Mouse (Mus musculus) forebrain, embryonic 13.5 days (tissue): ENCODE data around the gene H2afv. TPM values are rescaled to one million over a fixed set of nuclear protein-coding genes. Genes with fewer than 3 reads are reported as not detected.

Experiments
- ATAC-seq: fragments of 200-750 bp; cut with Nextera tagmentation; 2 replicates; pipeline ENCODE4 v1.8.0; 2017
- H3K27ac ChIP-seq: fragments of 300-500 bp; sonication (generic); 2 replicates; pipeline ENCODE4 v1.5.1; 2015; ENCODE audit warnings: inconsistent platforms, mild to moderate bottlenecking, moderate library complexity
- H3K27me3 ChIP-seq: fragments of 300-500 bp; sonication (generic); 2 replicates; pipeline ENCODE4 v1.6.1; 2015; ENCODE audit warnings: mild to moderate bottlenecking, inconsistent platforms
- H3K36me3 ChIP-seq: fragments of 300-500 bp; sonication (generic); 2 replicates; pipeline ENCODE4 v1.6.1; 2015; ENCODE audit warnings: mild to moderate bottlenecking, inconsistent platforms; ENCODE audit not compliant: poor library complexity, severe bottlenecking
- H3K4me1 ChIP-seq: fragments of 300-500 bp; sonication (generic); 2 replicates; pipeline ENCODE4 v1.6.1; 2015; ENCODE audit warnings: inconsistent platforms
- H3K4me2 ChIP-seq: fragments of 300-500 bp; sonication (generic); 2 replicates; pipeline ENCODE4 v1.6.1; 2015; ENCODE audit warnings: inconsistent platforms, mild to moderate bottlenecking, moderate library complexity
- H3K4me3 ChIP-seq: fragments of 300-500 bp; sonication (generic); 2 replicates; pipeline ENCODE4 v1.5.1; 2015; ENCODE audit warnings: mild to moderate bottlenecking, inconsistent platforms
- H3K9ac ChIP-seq: fragments of 300-500 bp; sonication (generic); 2 replicates; pipeline ENCODE4 v1.6.1; 2015; ENCODE audit warnings: mild to moderate bottlenecking, inconsistent platforms
- H3K9me3 ChIP-seq: fragments of 300-500 bp; sonication (generic); replicated peaks from 2 replicates; pipeline ENCODE4 v1.6.1; 2016; ENCODE audit warnings: inconsistent platforms
- WGBS: fragments of 180-500 bp; shearing (Covaris S2); methylation state at CpG from one replicate; pipeline ENCODE4 v1.1.7; 2015; 5-methylcytosine and 5-hydroxymethylcytosine counted together
- microRNA-seq: library from miRNA; unstranded; fragments of <30 nt; microRNA quantifications from one replicate; pipeline ENCODE4, GENCODE M21; 2016
- polyA plus RNA-seq: library from polyadenylated mRNA; unstranded; fragments of >200 nt; fragmentation: Nextera tagmentation; extraction: Ambion mirVana; gene quantifications from 2 replicates; pipeline ENCODE4 v1.2.1, GENCODE M21; 2015

H2afv gene
- polyA plus RNA-seq, 1 experiment from 2014 or later: 1,061 TPM

- WGBS: 87% methylated on average over 6 of the region's 6 CpGs
- Histone ChIP-seq H3K27me3 (no peaks in the 10 kb centered on the region), H3K9ac (no peak overlapping the region), H3K4me1 (peaks cover 38% of the 10 kb centered on the region), H3K27ac (no peak overlapping the region), H3K36me3 (peaks cover 64% of the 10 kb centered on the region), H3K4me2 (no peak overlapping the region), H3K4me3 (no peak overlapping the region), H3K9me3 (no peaks in the 10 kb centered on the region)
- no peak for ATAC-seq
Observed at GRCm38 (mm10) chr11:6392857-6393256, 51.4 kb downstream of the H2afv start.

GRCm38 (mm10) chr11:6391516-6392276, 52.5 kb downstream of the H2afv start:
- Histone ChIP-seq H3K4me3 (0 out of 2 replicates have a peak overlapping the region, but pooled peaks have one; percentile 95), H3K9me3 (no peaks in the 10 kb centered on the region), H3K36me3 (peaks cover 53% of the 10 kb centered on the region), H3K27ac (no peak overlapping the region), H3K9ac (peak overlapping the region; percentile 31; the same call in 1 of the 2 replicates), H3K4me1 (peaks cover 38% of the 10 kb centered on the region), H3K27me3 (no peaks in the 10 kb centered on the region), H3K4me2 (peak overlapping the region; percentile 85)
- WGBS: 93% methylated on average over 8 of the region's 8 CpGs
- no peak for ATAC-seq

- Histone ChIP-seq H3K9ac (peak overlapping the region; percentile 98), H3K27ac (no peak overlapping the region), H3K4me2 (peak overlapping the region; percentile 85), H3K4me3 (peak overlapping the region; percentile 95), H3K4me1 (peaks cover 38% of the 10 kb centered on the region), H3K9me3 (no peaks in the 10 kb centered on the region), H3K27me3 (no peaks in the 10 kb centered on the region), H3K36me3 (peaks cover 41% of the 10 kb centered on the region)
- no peak for ATAC-seq
- 86% methylated on average over 8 of the region's 8 CpGs for WGBS
Observed at GRCm38 (mm10) chr11:6390376-6391053, 53.7 kb downstream of the H2afv start.

GRCm38 (mm10) chr11:6389483-6389921, 54.7 kb downstream of the H2afv start:
- ATAC-seq: peak; percentile 20
- WGBS: 0% methylated on average over 36 of the region's 43 CpGs

GRCm38 (mm10) chr11:6388726-6389413, 55.4 kb downstream of the H2afv start, which contains the start of gene Zmiz2:
Gene Zmiz2 (plus strand): TSS chr11:6389074.
- WGBS: 7% methylated on average over 37 of the region's 60 CpGs

More at GRCm38 (mm10) chr11:6389483-6389921, 54.7 kb downstream of the H2afv start:
- Histone ChIP-seq H3K36me3 (peaks cover 31% of the 10 kb centered on the region), H3K4me2 (peak overlapping the region; percentile 85), H3K9me3 (no peaks in the 10 kb centered on the region), H3K9ac (peak overlapping the region; percentile 98), H3K4me3 (peak overlapping the region; percentile 95), H3K27ac (peak overlapping the region; percentile 94), H3K27me3 (no peaks in the 10 kb centered on the region), H3K4me1 (peaks cover 37% of the 10 kb centered on the region)

GRCm38 (mm10) chr11:6388126-6388725, 56.0 kb downstream of the H2afv start:
- H3K4me2 ChIP-seq: peak overlapping the region; percentile 85
- H3K4me1 ChIP-seq: peaks cover 27% of the 10 kb centered on the region
- H3K9ac ChIP-seq: no peak overlapping the region
- H3K27ac ChIP-seq: peak overlapping the region; percentile 94
- H3K9me3 ChIP-seq: no peaks in the 10 kb centered on the region
- H3K4me3 ChIP-seq: no peak overlapping the region
- peaks cover 21% of the 10 kb centered on the region for H3K36me3 ChIP-seq
- no peaks in the 10 kb centered on the region for H3K27me3 ChIP-seq
- 94% methylated on average over 6 of the region's 6 CpGs for WGBS
- no peak for ATAC-seq

More at GRCm38 (mm10) chr11:6388726-6389413, 55.4 kb downstream of the H2afv start, which contains the start of gene Zmiz2:
- ATAC-seq: peak; percentile 98
- Histone ChIP-seq H3K36me3 (peaks cover 24% of the 10 kb centered on the region), H3K9ac (peak within 1 kb of the TSS; percentile 98), H3K27me3 (no peaks in the 10 kb centered on the region), H3K9me3 (no peaks in the 10 kb centered on the region), H3K4me1 (peaks cover 31% of the 10 kb centered on the region), H3K4me2 (peak within 1 kb of the TSS; percentile 85), H3K4me3 (peak within 1 kb of the TSS; percentile 95), H3K27ac (peak within 1 kb of the TSS; percentile 94)

GRCm38 (mm10) chr11:6380916-6381315, 63.3 kb downstream of the H2afv start:
- H3K4me3 ChIP-seq: no peak overlapping the region
- H3K27me3 ChIP-seq: no peaks in the 10 kb centered on the region; the same call in 1 of the 2 replicates
- no peak overlapping the region for H3K4me2 ChIP-seq
- 86% methylated on average over 6 of the region's 6 CpGs for WGBS
- no peaks in the 10 kb centered on the region for H3K4me1 ChIP-seq
- H3K36me3 ChIP-seq: no peaks in the 10 kb centered on the region
- H3K27ac ChIP-seq: no peak overlapping the region
- H3K9ac ChIP-seq: no peak overlapping the region
- H3K9me3 ChIP-seq: no peaks in the 10 kb centered on the region
- ATAC-seq: no peak

Small RNAs within 50 kb of the gene (microRNA-seq; reads per million reads assigned to microRNA genes)
- gene Gm22123 (not detected), gene Mir7651 (4.8 reads per million, percentile 14 among the genes with 10 or more reads in this experiment)

Other genes starting within 250 kb of the H2afv start
- gene A730071L15Rik, start 244.4 kb downstream of the H2afv start, polyA plus RNA-seq: 0.69 and 0.79 TPM in 2 replicates
- 57.0 and 65.3 TPM in 2 replicates for gene Nudcd3, start 244.0 kb downstream of the H2afv start, polyA plus RNA-seq
- 0.04 and 0.05 TPM in 2 replicates for gene Npc1l1, start 214.3 kb downstream of the H2afv start, polyA plus RNA-seq
- 84.2 and 92.6 TPM in 2 replicates for gene Ddx56, start 176.7 kb downstream of the H2afv start, polyA plus RNA-seq
- 154 and 155 TPM in 2 replicates for gene Tmed4, start 169.6 kb downstream of the H2afv start, polyA plus RNA-seq
- 71.2 and 85.4 TPM in 2 replicates for gene Ogdh, start 152.8 kb downstream of the H2afv start, polyA plus RNA-seq
- 29.1 and 31.1 TPM in 2 replicates for gene Zmiz2, start 55.4 kb downstream of the H2afv start, polyA plus RNA-seq
- gene Ppia, start 29.0 kb downstream of the H2afv start, polyA plus RNA-seq: 4,373 and 4,619 TPM in 2 replicates
- gene Purb, start 31.5 kb upstream of the H2afv start, polyA plus RNA-seq: 13.9 and 14.8 TPM in 2 replicates
- gene Myo1g, start 76.5 kb upstream of the H2afv start, polyA plus RNA-seq: 0.17 and 0.21 TPM in 2 replicates
- 82.2 and 90.5 TPM in 2 replicates for gene Ccm2, start 102.4 kb upstream of the H2afv start, polyA plus RNA-seq
- gene Nacad, start 161.6 kb upstream of the H2afv start, polyA plus RNA-seq: 50.1 and 62.2 TPM in 2 replicates
- 32.1 and 36.5 TPM in 2 replicates for gene Tbrg4, start 181.6 kb upstream of the H2afv start, polyA plus RNA-seq
- gene Wap, start 194.2 kb upstream of the H2afv start, polyA plus RNA-seq: not detected in 2 replicates
- gene Ramp3, start 214.1 kb upstream of the H2afv start, polyA plus RNA-seq: 1.9 and 2.2 TPM in 2 replicates